Mouse (Mus musculus): Measurements from ENCODE around the gene Dhx38. TPM values are rescaled to one million over a fixed set of nuclear protein-coding genes. Genes with fewer than 3 reads are reported as not detected.
A peak's percentile ranks its signal among the peaks of the same experiment; 100 is the strongest.

Gene Dhx38
- polyA plus RNA-seq, 1 experiment from 2014 or later = 24.7 TPM

GRCm38 (mm10) chr8:109586972-109587504 is 21.4 kb upstream of the Dhx38 start:
- 67% methylated on average over 7 of the region's 7 CpGs for whole genome bisulfite sequencing
- no peak overlapping the region for H3K9ac ChIP-seq (replicated peaks)
- H3K27ac ChIP-seq = no peak overlapping the region
- no peaks in the 10 kb centered on the region for H3K27me3 ChIP-seq
- peaks cover 6% of the 10 kb centered on the region for H3K36me3 ChIP-seq
- no peak for ATAC-seq
- H3K9me3 ChIP-seq = no peaks in the 10 kb centered on the region
- no peaks in the 10 kb centered on the region for H3K4me1 ChIP-seq (replicated peaks)
- H3K4me2 ChIP-seq (replicated peaks) = no peak overlapping the region
- H3K4me3 ChIP-seq (replicated peaks) = no peak overlapping the region

GRCm38 (mm10) chr8:109585652-109586051 is 20.0 kb upstream of the Dhx38 start:
- no peaks in the 10 kb centered on the region for H3K9me3 ChIP-seq
- H3K27me3 ChIP-seq = no peaks in the 10 kb centered on the region
- no peak for ATAC-seq

DNA sequence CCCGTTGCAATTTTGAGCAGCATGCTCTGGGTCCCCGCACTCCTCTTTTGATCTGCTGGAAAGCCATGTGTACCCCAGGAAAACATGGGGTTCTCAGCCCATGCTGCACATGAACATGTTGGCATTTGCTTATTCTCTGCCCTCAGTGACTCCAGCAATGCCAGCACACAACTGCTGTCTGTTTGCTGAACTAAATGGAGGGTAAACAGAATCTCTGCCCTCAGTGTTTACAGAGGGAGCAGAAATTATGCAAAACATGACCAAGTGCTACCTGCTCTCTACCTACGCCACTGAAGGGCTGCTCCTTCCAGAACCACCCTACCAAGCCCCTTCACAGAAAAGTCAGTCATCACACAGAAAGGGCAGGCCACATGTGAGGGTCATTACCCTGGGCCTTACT is 19.2 kb upstream of the Dhx38 start:
- Histone ChIP-seq H3K4me3 (replicated peaks) (no peak overlapping the region), H3K9ac (replicated peaks) (no peak overlapping the region), H3K27ac (no peak overlapping the region), H3K9me3 (no peaks in the 10 kb centered on the region), H3K4me2 (replicated peaks) (no peak overlapping the region), H3K36me3 (no peaks in the 10 kb centered on the region), H3K27me3 (no peaks in the 10 kb centered on the region), H3K4me1 (replicated peaks) (no peaks in the 10 kb centered on the region)
- WGBS = 91% methylated on average over 3 of the region's 3 CpGs
- no peak for ATAC-seq

More at GRCm38 (mm10) chr8:109585652-109586051, 20.0 kb upstream of the Dhx38 start:
- H3K4me2 ChIP-seq (replicated peaks) = no peak overlapping the region
- no peak overlapping the region for H3K9ac ChIP-seq (replicated peaks)
- H3K27ac ChIP-seq = no peak overlapping the region
- H3K36me3 ChIP-seq = no peaks in the 10 kb centered on the region
- H3K4me1 ChIP-seq (replicated peaks) = no peaks in the 10 kb centered on the region
- H3K4me3 ChIP-seq (replicated peaks) = no peak overlapping the region

GRCm38 (mm10) chr8:109584293-109584692 is 18.6 kb upstream of the Dhx38 start:
- ATAC-seq = no peak
- Histone ChIP-seq H3K27me3 (no peaks in the 10 kb centered on the region), H3K4me2 (replicated peaks) (no peak overlapping the region), H3K27ac (no peak overlapping the region), H3K4me3 (replicated peaks) (no peak overlapping the region), H3K4me1 (replicated peaks) (no peaks in the 10 kb centered on the region), H3K9ac (replicated peaks) (no peak overlapping the region), H3K36me3 (no peaks in the 10 kb centered on the region), H3K9me3 (no peaks in the 10 kb centered on the region)
- 90% methylated on average over 4 of the region's 4 CpGs for WGBS

DNA sequence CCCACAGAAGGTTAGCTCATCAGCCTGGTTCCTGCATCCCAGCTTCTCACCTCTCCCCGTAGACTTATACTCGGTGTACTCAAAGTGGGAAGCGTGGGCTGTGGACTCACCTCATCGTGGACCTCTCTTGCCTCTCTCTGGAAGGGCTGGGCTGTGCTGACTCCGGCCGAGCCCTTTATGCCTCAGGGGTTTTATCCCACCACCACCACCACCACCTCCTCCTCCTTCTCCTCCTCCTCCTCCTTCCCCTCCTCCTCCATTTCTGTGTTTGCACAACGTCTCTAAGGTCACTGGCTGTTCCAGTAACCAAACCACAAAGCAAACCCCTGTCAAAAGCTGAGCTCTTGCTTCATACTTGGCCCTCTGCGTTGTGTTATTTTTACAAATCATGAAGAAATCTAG is 13.2 kb upstream of the Dhx38 start, which contains the start of gene Hp:
TSS of gene Hp (minus strand) at position 273 of the 402 bp plus-strand sequence.
- WGBS = 78% methylated on average over 8 of the region's 8 CpGs
- H3K9me3 ChIP-seq = no peaks in the 10 kb centered on the region
- no peaks in the 10 kb centered on the region for H3K27me3 ChIP-seq

GRCm38 (mm10) chr8:109576311-109576710 is 10.7 kb upstream of the Dhx38 start:
- Histone ChIP-seq H3K4me1 (replicated peaks) (no peaks in the 10 kb centered on the region), H3K9me3 (no peaks in the 10 kb centered on the region), H3K4me3 (replicated peaks) (no peak overlapping the region), H3K4me2 (replicated peaks) (no peak overlapping the region), H3K27me3 (no peaks in the 10 kb centered on the region), H3K36me3 (peaks cover 13% of the 10 kb centered on the region; the same call in 1 of the 2 replicates), H3K27ac (no peak overlapping the region), H3K9ac (replicated peaks) (no peak overlapping the region)
- no peak for ATAC-seq
- 78% methylated on average over 4 of the region's 4 CpGs for WGBS

More for the DNA sequence above, 13.2 kb upstream of the Dhx38 start, which contains the start of gene Hp:
- no peak for ATAC-seq
- H3K27ac ChIP-seq = no peak within 1 kb of the TSS
- H3K4me3 ChIP-seq (replicated peaks) = no peak within 1 kb of the TSS
- no peak within 1 kb of the TSS for H3K4me2 ChIP-seq (replicated peaks)
- H3K9ac ChIP-seq (replicated peaks) = no peak within 1 kb of the TSS
- H3K4me1 ChIP-seq (replicated peaks) = no peaks in the 10 kb centered on the region
- H3K36me3 ChIP-seq = no peaks in the 10 kb centered on the region

DNA sequence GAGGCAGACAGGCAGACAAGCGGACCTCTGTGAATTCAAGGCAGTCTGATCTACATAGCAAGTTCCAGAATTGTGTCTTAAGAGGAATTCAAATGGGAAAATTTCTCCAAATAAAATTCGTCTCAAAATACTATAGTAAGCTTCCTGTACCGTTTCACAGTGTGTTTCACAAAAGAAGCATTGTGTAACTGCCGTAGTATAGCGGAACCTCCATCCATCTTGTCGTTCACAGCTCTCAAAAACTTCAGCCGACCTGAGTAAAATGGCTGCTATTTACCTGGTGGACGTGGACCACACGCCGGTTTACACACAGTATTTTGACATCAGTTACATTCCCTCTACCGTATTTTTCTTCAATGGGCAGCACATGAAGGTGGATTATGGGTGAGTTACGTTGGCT is 5.5 kb upstream of the Dhx38 start:
- Histone ChIP-seq H3K4me3 (replicated peaks) (no peak overlapping the region), H3K4me2 (replicated peaks) (no peak overlapping the region), H3K27ac (no peak overlapping the region), H3K9ac (replicated peaks) (no peak overlapping the region), H3K27me3 (no peaks in the 10 kb centered on the region), H3K36me3 (peaks cover 24% of the 10 kb centered on the region), H3K4me1 (replicated peaks) (peaks cover 14% of the 10 kb centered on the region), H3K9me3 (no peaks in the 10 kb centered on the region)
- 93% methylated on average over 12 of the region's 12 CpGs for WGBS
- no peak for ATAC-seq

DNA sequence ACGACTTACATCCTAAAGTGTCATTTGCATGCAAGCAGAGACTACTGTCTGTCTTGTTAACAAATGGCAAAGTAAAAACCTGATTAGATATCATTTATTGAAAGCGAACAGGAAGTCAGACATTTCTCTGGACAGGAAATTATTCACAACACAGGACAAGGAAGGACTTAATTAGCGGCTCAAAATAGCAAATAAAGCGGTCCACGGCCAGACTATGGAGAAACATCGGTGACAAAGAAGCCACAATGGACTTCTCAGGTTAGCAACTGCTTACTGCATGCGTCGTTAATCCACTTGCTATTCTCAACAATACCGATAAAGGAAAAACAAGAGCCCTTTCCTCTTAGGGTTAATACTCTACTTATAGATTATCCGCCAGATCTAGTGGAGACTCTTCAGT is 895 bp downstream of the Dhx38 start:
- no peak for ATAC-seq
- WGBS = 4% methylated on average over 10 of the region's 10 CpGs
- Histone ChIP-seq H3K36me3 (peaks cover 35% of the 10 kb centered on the region), H3K4me2 (replicated peaks) (peak overlapping the region; percentile 92), H3K27ac (peak overlapping the region; percentile 90), H3K9ac (replicated peaks) (peak overlapping the region; percentile 93), H3K4me1 (replicated peaks) (peaks cover 28% of the 10 kb centered on the region), H3K27me3 (no peaks in the 10 kb centered on the region), H3K9me3 (no peaks in the 10 kb centered on the region), H3K4me3 (replicated peaks) (peak overlapping the region; percentile 90)

- H3K27ac ChIP-seq = no peak overlapping the region
- no peak overlapping the region for H3K4me2 ChIP-seq (replicated peaks)
- peaks cover 28% of the 10 kb centered on the region for H3K4me1 ChIP-seq (replicated peaks)
- no peak overlapping the region for H3K9ac ChIP-seq (replicated peaks)
- peaks cover 40% of the 10 kb centered on the region for H3K36me3 ChIP-seq
- H3K9me3 ChIP-seq = no peaks in the 10 kb centered on the region
- ATAC-seq = no peak
- WGBS = 79% methylated on average over 2 of the region's 2 CpGs
- peak overlapping the region; percentile 90 for H3K4me3 ChIP-seq (replicated peaks)
- no peaks in the 10 kb centered on the region for H3K27me3 ChIP-seq
Observed at GRCm38 (mm10) chr8:109563881-109564280, 1.8 kb downstream of the Dhx38 start.

GRCm38 (mm10) chr8:109551663-109552062 is 14.0 kb downstream of the Dhx38 start:
- Histone ChIP-seq H3K27ac (no peak overlapping the region), H3K9me3 (no peaks in the 10 kb centered on the region), H3K36me3 (peaks cover 98% of the 10 kb centered on the region), H3K4me1 (replicated peaks) (no peaks in the 10 kb centered on the region), H3K4me3 (replicated peaks) (no peak overlapping the region), H3K9ac (replicated peaks) (no peak overlapping the region), H3K4me2 (replicated peaks) (no peak overlapping the region), H3K27me3 (no peaks in the 10 kb centered on the region)
- WGBS = 43% methylated on average over 3 of the region's 3 CpGs
- no peak for ATAC-seq

GRCm38 (mm10) chr8:109544049-109544448 is 21.6 kb downstream of the Dhx38 start:
- Histone ChIP-seq H3K4me1 (replicated peaks) (no peaks in the 10 kb centered on the region), H3K4me2 (replicated peaks) (no peak overlapping the region), H3K27ac (no peak overlapping the region), H3K36me3 (peaks cover 34% of the 10 kb centered on the region), H3K27me3 (no peaks in the 10 kb centered on the region), H3K4me3 (replicated peaks) (no peak overlapping the region), H3K9me3 (0 out of 2 replicates have a peak, but pooled peaks cover 4% of the 10 kb centered on the region), H3K9ac (replicated peaks) (no peak overlapping the region)
- ATAC-seq = no peak
- 46% methylated on average over 2 of the region's 3 CpGs for WGBS

GRCm38 (mm10) chr8:109542748-109543519 is 22.7 kb downstream of the Dhx38 start:
- no peak overlapping the region for H3K27ac ChIP-seq
- no peaks in the 10 kb centered on the region for H3K27me3 ChIP-seq
- H3K4me2 ChIP-seq (replicated peaks) = no peak overlapping the region
- 89% methylated on average over 8 of the region's 8 CpGs for WGBS
- H3K36me3 ChIP-seq = peaks cover 24% of the 10 kb centered on the region
- H3K9ac ChIP-seq (replicated peaks) = no peak overlapping the region
- no peak overlapping the region for H3K4me3 ChIP-seq (replicated peaks)
- no peak for ATAC-seq
- H3K4me1 ChIP-seq (replicated peaks) = no peaks in the 10 kb centered on the region
- 0 out of 2 replicates have a peak, but pooled peaks cover 4% of the 10 kb centered on the region for H3K9me3 ChIP-seq

All from midbrain, embryonic 13.5 days (tissue).